Mouse (Mus musculus): ENCODE results near the gene Akap5. TPM values are rescaled to one million over a fixed set of nuclear protein-coding genes. Genes with fewer than 3 reads are reported as not detected.

Akap5 gene
- total RNA-seq, 1 experiment from 2014 or later = 1.1 TPM

- DNase-seq = peak; percentile 84
These were observed 44.7 kb downstream of the Akap5 start, which contains the start of gene Zbtb25 for GRCm38 (mm10) chr12:76369206-76369977. Gene Zbtb25, minus strand, starts transcription at chr12:76369602.

- DNase-seq = peak; percentile 81
These were observed 45.5 kb downstream of the Akap5 start, which contains the start of gene Zbtb1 for GRCm38 (mm10) chr12:76369978-76370830. Gene Zbtb1, plus strand, starts transcription at chr12:76370266.

GRCm38 (mm10) chr12:76370831-76371571 is 46.3 kb downstream of the Akap5 start:
- peak; percentile 86 for DNase-seq

- DNase-seq = no peak
These were observed 47.4 kb downstream of the Akap5 start for GRCm38 (mm10) chr12:76372046-76372445.

- no peak for DNase-seq
These were observed 48.5 kb downstream of the Akap5 start for GRCm38 (mm10) chr12:76372881-76373818.

GRCm38 (mm10) chr12:76373991-76374390 is 49.3 kb downstream of the Akap5 start:
- DNase-seq = no peak

- DNase-seq = no peak
These were observed 50.2 kb downstream of the Akap5 start for GRCm38 (mm10) chr12:76374911-76375310.

- no peak for DNase-seq
These were observed 50.8 kb downstream of the Akap5 start for GRCm38 (mm10) chr12:76375506-76375905.

GRCm38 (mm10) chr12:76376649-76377048 is 52.0 kb downstream of the Akap5 start:
- no peak for DNase-seq

GRCm38 (mm10) chr12:76377059-76377458 is 52.4 kb downstream of the Akap5 start:
- DNase-seq = no peak

GRCm38 (mm10) chr12:76377726-76378125 is 53.0 kb downstream of the Akap5 start:
- peak; percentile 30 for DNase-seq

GRCm38 (mm10) chr12:76378556-76378955 is 53.9 kb downstream of the Akap5 start:
- DNase-seq = no peak

GRCm38 (mm10) chr12:76380151-76380550 is 55.5 kb downstream of the Akap5 start:
- DNase-seq = no peak

Other genes starting within 250 kb of the Akap5 start
- gene Esr2, start 147.6 kb upstream of the Akap5 start, total RNA-seq (2021) = not detected in 2 replicates
- gene Tex21, start 78.1 kb upstream of the Akap5 start, total RNA-seq (2021) = not detected in 2 replicates
- gene Mthfd1, start 69.6 kb upstream of the Akap5 start, total RNA-seq (2021) = 54.7 and 64.6 TPM in 2 replicates
- 8.7 and 12.9 TPM in 2 replicates for gene Zbtb25, start 44.7 kb downstream of the Akap5 start, total RNA-seq (2021)
- gene Zbtb1, start 45.4 kb downstream of the Akap5 start, total RNA-seq (2021) = 8.1 and 8.2 TPM in 2 replicates
- 25.6 and 26.3 TPM in 2 replicates for gene Hspa2, start 79.3 kb downstream of the Akap5 start, total RNA-seq (2021)
- gene Ppp1r36, start 92.6 kb downstream of the Akap5 start, total RNA-seq (2021) = 0.52 TPM in 1 of 2 replicates, not detected in the other
- gene Plekhg3, start 206.0 kb downstream of the Akap5 start, total RNA-seq (2021) = 12.2 and 14.7 TPM in 2 replicates